Mouse (Mus musculus) adrenal gland, adult (tissue): ENCODE measurements at regions not wholly inside any gene's neighbourhood (a gene's known extent, or its start where the extent isn't known, plus 50 kb on each side); places are given as distances from the start of the nearest gene placed in this dataset.

Source experiments
- DNase-seq, 2 experiments: peaks; one replicate each; pipeline ENCODE4 v3.0.0; 2022 to 2023; ENCODE audit warnings: low spot score in 1 of 2; ENCODE audit not compliant: inconsistent age in 2 of 2

- DNase-seq = no peak
Measured at GRCm38 (mm10) chr11:92743191-92743590, 354.6 kb upstream of the Car10 start.

GRCm38 (mm10) chr11:92758383-92758964 is 339.4 kb upstream of the Car10 start:
- no peak for DNase-seq

- no peak for DNase-seq
Measured at GRCm38 (mm10) chr11:92769936-92770335, 327.9 kb upstream of the Car10 start.

- DNase-seq = no peak
Measured at GRCm38 (mm10) chr11:92772916-92773569, 324.8 kb upstream of the Car10 start.

- DNase-seq = no peak
Measured at GRCm38 (mm10) chr11:92773570-92773929, 324.3 kb upstream of the Car10 start.

- peak; percentile 13 to 72 for DNase-seq
Measured at GRCm38 (mm10) chr11:92774780-92775179, 323.0 kb upstream of the Car10 start.

GRCm38 (mm10) chr11:92799267-92799666 is 298.6 kb upstream of the Car10 start:
- no peak for DNase-seq
